Mouse (Mus musculus) liver, embryonic 11.5 days (tissue): Measurements from ENCODE around the gene Garem2. TPM values are rescaled to one million over a fixed set of nuclear protein-coding genes. Genes with fewer than 3 reads are reported as not detected.

Source experiments
- ATAC-seq: fragments of 200-750 bp; cut with Nextera tagmentation; replicated peaks from 2 replicates; pipeline ENCODE4 v1.8.0; 2017; ENCODE audit warnings: moderate number of reproducible peaks, mild to moderate bottlenecking, moderate TSS enrichment, moderate library complexity; ENCODE audit not compliant: low FRiP score
- DNase-seq: peaks from one replicate; pipeline ENCODE4 v3.0.0-alpha.2; 2017; ENCODE audit warnings: low spot score
- H3K27ac ChIP-seq: fragments of 300-500 bp; sonication (generic); 2 replicates; pipeline ENCODE4 v1.5.1; 2014; ENCODE audit warnings: mild to moderate bottlenecking, low read depth, low read length, control low read depth
- H3K27me3 ChIP-seq: fragments of 300-500 bp; sonication (generic); replicated peaks from 2 replicates; pipeline ENCODE4 v1.6.1; 2014; ENCODE audit warnings: low read length, mixed read lengths; ENCODE audit not compliant: control insufficient read depth, insufficient read depth
- H3K36me3 ChIP-seq: fragments of 300-500 bp; sonication (generic); 2 replicates; pipeline ENCODE4 v1.6.1; 2014; ENCODE audit warnings: mild to moderate bottlenecking, low read length, moderate library complexity, mixed read lengths; ENCODE audit not compliant: control insufficient read depth, insufficient read depth
- H3K4me1 ChIP-seq: fragments of 300-500 bp; sonication (generic); replicated peaks from 2 replicates; pipeline ENCODE4 v1.6.1; 2014; ENCODE audit warnings: low read length, mixed read lengths; ENCODE audit not compliant: control insufficient read depth, insufficient read depth
- H3K4me2 ChIP-seq: fragments of 300-500 bp; sonication (generic); 2 replicates; pipeline ENCODE4 v1.6.1; 2014; ENCODE audit warnings: mild to moderate bottlenecking, control low read depth, moderate library complexity
- H3K4me3 ChIP-seq: fragments of 300-500 bp; sonication (generic); 2 replicates; pipeline ENCODE4 v1.5.1; 2014; ENCODE audit warnings: low read depth, low read length, control low read depth
- H3K9ac ChIP-seq: fragments of 300-500 bp; sonication (generic); 2 replicates; pipeline ENCODE4 v1.6.1; 2014; ENCODE audit warnings: low read depth, low read length, control low read depth
- H3K9me3 ChIP-seq: fragments of 300-500 bp; sonication (generic); 2 replicates; pipeline ENCODE4 v1.6.1; 2016; ENCODE audit warnings: low read length, inconsistent platforms, mixed read lengths; ENCODE audit not compliant: control insufficient read depth
- WGBS: fragments of 180-500 bp; shearing (Covaris S2); extraction: QIAGEN DNeasy Blood & Tissue Kit; methylation state at CpG from one replicate; pipeline ENCODE4 v1.1.7; 2014; 5-methylcytosine and 5-hydroxymethylcytosine counted together
- polyA plus RNA-seq: library from polyadenylated mRNA; unstranded; fragments of >200 nt; fragmentation: Nextera tagmentation; extraction: Ambion mirVana; gene quantifications from 2 replicates; pipeline ENCODE4 v1.2.1, GENCODE M21; 2014

The Garem2 gene
- polyA plus RNA-seq, 1 experiment from 2014 or later = 0.18 TPM

DNA sequence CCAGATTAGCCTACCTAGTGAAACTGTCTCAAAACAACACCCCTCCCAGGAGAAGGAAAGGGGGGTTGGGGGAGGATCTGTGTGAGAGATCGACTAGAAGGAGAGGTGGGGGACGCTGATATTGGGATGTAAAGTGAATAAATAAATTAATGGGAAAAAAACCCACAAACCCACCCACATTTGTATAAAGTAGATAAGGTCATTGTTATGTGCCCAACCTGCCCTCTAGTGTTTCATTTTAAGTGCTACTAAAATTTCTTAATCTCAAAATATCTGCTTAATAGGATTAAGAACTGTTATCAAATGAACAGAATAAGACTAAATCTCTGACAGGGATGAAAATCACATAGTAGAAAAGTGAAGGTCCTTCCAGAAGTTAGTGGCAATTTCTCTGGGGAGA, 10.6 kb upstream of the Garem2 start:
- no peak overlapping the region for H3K4me3 ChIP-seq
- H3K27me3 ChIP-seq = no peaks in the 10 kb centered on the region
- no peaks in the 10 kb centered on the region for H3K4me1 ChIP-seq
- H3K27ac ChIP-seq = no peak overlapping the region
- WGBS = 56% methylated on average over 2 of the region's 2 CpGs
- no peak overlapping the region for H3K4me2 ChIP-seq
- H3K9ac ChIP-seq = no peak overlapping the region
- H3K36me3 ChIP-seq = no peaks in the 10 kb centered on the region
- ATAC-seq (no peak), DNase-seq (no peak)
- no peaks in the 10 kb centered on the region for H3K9me3 ChIP-seq

DNA sequence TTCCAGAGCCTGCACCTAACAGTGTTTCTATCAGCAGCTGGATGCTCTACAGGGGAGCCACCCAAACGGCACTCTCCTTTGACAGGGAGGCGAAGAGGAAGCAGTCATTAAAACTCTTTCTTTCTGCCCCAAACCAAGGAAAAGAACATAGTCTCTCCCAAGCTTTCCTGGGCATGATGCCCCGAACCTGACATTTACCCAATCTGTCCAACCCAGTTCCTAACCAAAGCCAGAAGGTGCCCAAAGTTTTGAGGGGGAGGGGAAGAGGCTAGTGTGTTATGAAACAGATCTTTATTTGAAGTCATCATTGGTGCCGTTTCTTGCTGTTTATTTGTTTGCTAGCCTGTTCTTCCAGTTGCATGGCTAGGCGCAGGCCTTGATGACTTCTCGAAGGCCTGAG, 9.2 kb upstream of the Garem2 start:
- Histone ChIP-seq H3K27me3 (no peaks in the 10 kb centered on the region), H3K36me3 (no peaks in the 10 kb centered on the region), H3K4me1 (no peaks in the 10 kb centered on the region), H3K4me2 (no peak overlapping the region), H3K9me3 (no peaks in the 10 kb centered on the region), H3K9ac (no peak overlapping the region), H3K4me3 (no peak overlapping the region), H3K27ac (no peak overlapping the region)
- no peak for DNase-seq
- ATAC-seq = no peak
- 65% methylated on average over 6 of the region's 6 CpGs for WGBS

DNA sequence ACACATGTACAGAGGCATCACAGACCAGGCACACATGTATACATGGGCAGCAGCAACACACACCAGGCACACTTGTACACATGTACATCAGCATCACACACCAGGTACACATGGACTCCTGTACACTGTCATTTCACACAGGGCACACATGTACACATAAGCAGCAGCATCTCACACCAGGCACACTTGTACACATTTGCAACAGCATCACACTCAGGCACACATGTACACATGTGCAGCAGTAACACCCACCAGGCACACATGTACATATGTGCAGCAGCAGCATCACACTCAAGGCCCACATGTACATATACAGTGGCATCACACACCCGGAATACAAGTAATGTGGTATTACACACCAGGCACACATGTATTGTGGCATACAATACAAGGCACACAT, 6.7 kb upstream of the Garem2 start:
- H3K27me3 ChIP-seq = peaks cover 2% of the 10 kb centered on the region
- H3K36me3 ChIP-seq = no peaks in the 10 kb centered on the region
- no peak overlapping the region for H3K27ac ChIP-seq
- H3K4me3 ChIP-seq = no peak overlapping the region
- 66% methylated on average over 1 of the region's 1 CpGs for WGBS
- H3K9ac ChIP-seq = no peak overlapping the region
- no peaks in the 10 kb centered on the region for H3K9me3 ChIP-seq
- no peaks in the 10 kb centered on the region for H3K4me1 ChIP-seq
- DNase-seq = no peak
- H3K4me2 ChIP-seq = no peak overlapping the region
- ATAC-seq = no peak

DNA sequence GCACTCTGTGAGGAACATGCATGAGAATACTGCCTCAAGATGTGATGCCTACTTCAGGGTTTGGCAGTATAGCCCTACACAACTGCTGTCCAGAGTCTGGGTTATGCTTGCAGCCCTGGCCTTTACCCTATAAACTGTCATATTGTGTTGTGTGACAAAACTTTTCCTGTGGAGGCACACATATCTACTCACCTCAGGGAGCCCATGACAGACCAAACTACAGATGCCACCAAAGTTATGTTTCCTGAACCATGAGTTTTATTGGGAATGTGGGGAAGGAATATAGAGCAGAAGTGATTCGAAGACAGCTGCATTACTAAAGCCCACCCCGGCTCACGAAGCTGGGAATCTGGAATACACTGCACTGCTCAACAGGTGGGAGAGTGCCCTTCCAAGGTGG, 1.6 kb upstream of the Garem2 start:
- Histone ChIP-seq H3K4me2 (no peak overlapping the region), H3K27ac (no peak overlapping the region), H3K27me3 (peaks cover 53% of the 10 kb centered on the region), H3K9me3 (no peaks in the 10 kb centered on the region), H3K4me1 (no peaks in the 10 kb centered on the region; the same call in none of the 2 replicates), H3K9ac (no peak overlapping the region), H3K4me3 (no peak overlapping the region), H3K36me3 (no peaks in the 10 kb centered on the region)
- DNase-seq (no peak), ATAC-seq (no peak)
- WGBS = 84% methylated on average over 3 of the region's 3 CpGs

DNA sequence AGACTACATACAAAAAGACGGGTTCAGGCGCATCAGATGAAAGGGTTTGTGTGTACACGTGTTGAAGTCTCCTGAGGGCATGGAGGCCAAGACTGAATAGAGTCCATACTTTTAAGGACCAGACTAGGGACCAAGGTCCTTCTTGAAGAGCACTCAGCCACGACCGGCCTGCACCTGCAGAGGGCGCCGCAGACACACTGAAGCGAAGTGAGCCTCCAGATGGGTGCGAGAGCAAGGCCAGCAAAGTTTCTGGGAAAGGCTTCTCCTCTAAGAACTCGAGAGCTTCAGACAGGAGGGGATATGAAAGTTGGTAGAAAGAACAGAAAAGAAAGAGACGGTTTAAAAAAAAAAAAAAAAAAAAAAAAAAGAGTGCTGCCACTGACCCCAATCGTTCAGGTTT, 622 bp upstream of the Garem2 start:
- H3K27me3 ChIP-seq = peaks cover 53% of the 10 kb centered on the region
- ATAC-seq = no peak
- no peak for DNase-seq
- no peaks in the 10 kb centered on the region; the same call in none of the 2 replicates for H3K4me1 ChIP-seq
- WGBS = 3% methylated on average over 12 of the region's 12 CpGs
- peak overlapping the region; percentile 58 for H3K4me2 ChIP-seq
- no peak overlapping the region for H3K9ac ChIP-seq
- no peaks in the 10 kb centered on the region for H3K9me3 ChIP-seq
- H3K4me3 ChIP-seq = peak overlapping the region; percentile 39; the same call in 1 of the 2 replicates
- no peak overlapping the region for H3K27ac ChIP-seq
- no peaks in the 10 kb centered on the region for H3K36me3 ChIP-seq

DNA sequence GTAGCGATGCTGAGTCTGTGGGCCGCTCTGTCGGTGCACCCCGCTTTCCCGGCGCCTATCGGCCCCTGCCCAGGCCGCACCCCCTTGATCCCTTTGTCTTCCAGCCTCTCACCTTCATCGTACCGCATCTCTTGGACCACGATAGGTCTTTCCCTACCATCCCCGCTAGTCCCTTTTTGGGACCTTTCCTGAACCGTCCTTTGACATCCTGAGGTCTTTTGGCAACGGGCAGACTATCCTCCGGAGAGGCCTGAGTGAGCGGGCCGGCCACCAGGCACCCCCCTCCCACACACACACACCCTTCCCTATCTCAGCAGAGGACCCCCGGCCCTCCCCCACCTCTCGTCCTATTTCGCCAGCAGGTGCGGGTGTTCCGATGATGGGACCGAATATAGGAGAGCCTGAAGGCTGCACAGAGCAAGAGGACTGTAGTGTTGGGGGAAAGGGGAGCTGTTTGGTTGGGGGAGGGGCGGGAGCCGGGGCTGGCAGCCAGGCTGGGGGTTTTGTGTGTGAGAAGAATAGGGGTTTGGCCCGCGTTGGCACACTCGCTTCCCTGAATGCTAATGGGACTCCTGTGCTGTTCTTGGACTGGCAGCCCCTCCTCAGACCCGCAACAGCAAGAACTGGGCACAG, 823 bp downstream of the Garem2 start, which contains the start of gene 3110082J24Rik:
Gene 3110082J24Rik, minus strand, starts transcription at position 419 of the 633 bp plus-strand sequence.
- H3K9ac ChIP-seq = no peak within 1 kb of the TSS
- peak within 1 kb of the TSS; percentile 39 for H3K4me3 ChIP-seq

DNA sequence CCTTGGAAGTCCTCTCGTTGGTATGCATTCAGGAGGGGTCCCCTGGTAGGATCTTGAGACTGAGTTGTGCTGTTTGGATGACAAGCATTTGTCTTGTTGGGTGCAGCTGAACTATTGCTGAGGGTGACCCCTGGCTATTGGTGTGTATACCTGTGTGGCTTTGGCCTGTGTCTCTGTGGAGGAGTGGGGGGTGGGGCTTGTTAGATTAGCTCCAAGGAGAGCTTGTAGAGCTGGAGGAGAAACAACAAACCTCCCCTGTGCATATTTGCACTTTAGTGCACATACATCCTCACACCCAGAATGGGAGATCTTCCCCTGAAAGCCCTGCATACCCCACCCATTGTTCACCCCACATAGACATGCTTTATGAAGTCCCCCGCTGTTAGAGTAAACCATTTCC, 1.8 kb downstream of the Garem2 start:
- H3K4me3 ChIP-seq = no peak overlapping the region
- peaks cover 11% of the 10 kb centered on the region for H3K4me1 ChIP-seq
- peaks cover 76% of the 10 kb centered on the region for H3K27me3 ChIP-seq
- H3K27ac ChIP-seq = no peak overlapping the region
- no peak for ATAC-seq
- H3K9me3 ChIP-seq = no peaks in the 10 kb centered on the region
- 32% methylated on average over 2 of the region's 2 CpGs for WGBS
- H3K36me3 ChIP-seq = no peaks in the 10 kb centered on the region
- no peak overlapping the region for H3K9ac ChIP-seq
- no peak overlapping the region for H3K4me2 ChIP-seq
- no peak for DNase-seq

More for the DNA sequence above, 823 bp downstream of the Garem2 start, which contains the start of gene 3110082J24Rik:
- Histone ChIP-seq H3K4me1 (peaks cover 3% of the 10 kb centered on the region), H3K27me3 (peaks cover 67% of the 10 kb centered on the region), H3K27ac (no peak within 1 kb of the TSS), H3K4me2 (peak within 1 kb of the TSS; percentile 58), H3K9me3 (no peaks in the 10 kb centered on the region), H3K36me3 (no peaks in the 10 kb centered on the region)
- ATAC-seq (no peak), DNase-seq (no peak)
- 3% methylated on average over 29 of the region's 29 CpGs for WGBS

DNA sequence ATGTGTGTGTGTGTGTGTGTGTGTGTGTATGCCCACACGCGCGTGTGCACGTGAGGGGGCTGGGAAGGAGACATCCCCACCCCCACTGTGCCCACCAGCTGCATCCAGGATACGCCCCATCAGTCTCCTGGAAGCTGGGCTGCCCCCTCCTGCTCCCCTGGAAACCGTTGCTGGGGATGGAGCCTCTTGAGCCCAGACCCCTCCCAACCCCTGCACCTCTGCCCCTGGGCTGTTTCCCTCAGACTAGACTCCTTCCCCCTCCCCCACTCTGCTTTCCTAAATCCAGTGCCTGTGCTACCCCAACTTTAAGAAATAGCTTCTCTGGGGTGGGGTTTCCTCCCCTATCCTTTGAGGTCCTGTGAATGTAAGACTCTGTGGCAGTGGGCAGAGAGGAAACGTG, 2.2 kb downstream of the Garem2 start:
- 23% methylated on average over 7 of the region's 7 CpGs for WGBS
- no peak for DNase-seq

DNA sequence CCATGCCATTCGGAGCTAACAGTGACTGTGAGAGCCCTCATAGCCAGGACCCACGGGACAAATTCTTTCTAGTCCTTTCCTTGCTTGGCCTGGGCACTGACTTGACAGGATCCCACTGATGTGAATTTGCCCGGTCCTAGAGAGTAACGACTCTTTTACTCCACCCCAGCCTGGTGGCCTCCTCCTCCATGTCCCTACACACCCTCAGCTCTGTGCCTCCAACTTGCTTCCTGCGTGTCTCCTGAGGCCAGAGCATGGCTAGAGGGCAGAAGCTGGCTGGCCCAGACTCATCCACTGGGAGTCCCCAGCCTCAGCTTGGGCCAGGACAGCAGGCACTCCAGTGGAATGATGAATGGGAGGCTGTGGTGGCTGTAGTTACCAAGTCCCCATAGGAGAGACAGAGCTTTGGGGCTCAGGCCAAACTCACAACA, 2.7 kb downstream of the Garem2 start:
- no peak for DNase-seq
- no peak overlapping the region for H3K27ac ChIP-seq
- H3K9ac ChIP-seq = no peak overlapping the region
- ATAC-seq = no peak
- no peaks in the 10 kb centered on the region for H3K36me3 ChIP-seq
- 16% methylated on average over 5 of the region's 5 CpGs for WGBS
- peaks cover 84% of the 10 kb centered on the region for H3K27me3 ChIP-seq
- no peak overlapping the region for H3K4me3 ChIP-seq
- no peak overlapping the region for H3K4me2 ChIP-seq
- H3K9me3 ChIP-seq = no peaks in the 10 kb centered on the region
- H3K4me1 ChIP-seq = peaks cover 11% of the 10 kb centered on the region

More for the DNA sequence above, 2.2 kb downstream of the Garem2 start:
- Histone ChIP-seq H3K4me3 (no peak overlapping the region), H3K9ac (no peak overlapping the region), H3K27me3 (peaks cover 81% of the 10 kb centered on the region), H3K27ac (no peak overlapping the region), H3K36me3 (no peaks in the 10 kb centered on the region), H3K4me1 (peaks cover 11% of the 10 kb centered on the region), H3K9me3 (no peaks in the 10 kb centered on the region), H3K4me2 (no peak overlapping the region)
- no peak for ATAC-seq
